Mouse (Mus musculus) urinary bladder, postnatal 36 days (tissue): Measurements from ENCODE around the gene Dscam.

Experiments used
- DNase-seq, 2 experiments: peaks; one replicate each; pipeline ENCODE4 v3.0.0; 2022; ENCODE audit warnings: low spot score in 2 of 2, mixed read lengths in 1 of 2

The Dscam gene

GRCm38 (mm10) chr16:96761225-96761624 lies 409.3 kb downstream of the Dscam start:
- DNase-seq = no peak

GRCm38 (mm10) chr16:96759081-96759603 lies 411.4 kb downstream of the Dscam start:
- DNase-seq = no peak

DNA sequence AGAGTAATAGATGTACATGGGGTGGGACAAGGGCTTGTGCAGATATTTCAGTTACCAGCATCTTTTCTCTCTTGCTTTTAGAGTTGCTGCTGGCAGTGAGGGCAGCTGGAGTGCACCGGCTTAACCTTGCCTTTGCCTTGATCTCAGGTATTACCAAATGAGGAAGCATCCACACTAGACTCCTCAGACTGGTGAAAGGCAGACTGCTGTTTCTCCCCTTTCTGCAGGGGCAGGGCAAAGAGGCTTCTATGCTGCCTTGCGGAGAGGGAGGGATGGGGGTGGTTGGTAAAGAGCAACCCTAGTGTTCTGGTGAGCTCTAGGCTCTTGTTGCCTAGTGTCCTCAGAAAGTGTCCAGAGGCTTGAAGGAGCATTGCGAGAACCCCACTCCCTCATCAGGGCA lies 412.2 kb downstream of the Dscam start:
- DNase-seq = no peak

DNA sequence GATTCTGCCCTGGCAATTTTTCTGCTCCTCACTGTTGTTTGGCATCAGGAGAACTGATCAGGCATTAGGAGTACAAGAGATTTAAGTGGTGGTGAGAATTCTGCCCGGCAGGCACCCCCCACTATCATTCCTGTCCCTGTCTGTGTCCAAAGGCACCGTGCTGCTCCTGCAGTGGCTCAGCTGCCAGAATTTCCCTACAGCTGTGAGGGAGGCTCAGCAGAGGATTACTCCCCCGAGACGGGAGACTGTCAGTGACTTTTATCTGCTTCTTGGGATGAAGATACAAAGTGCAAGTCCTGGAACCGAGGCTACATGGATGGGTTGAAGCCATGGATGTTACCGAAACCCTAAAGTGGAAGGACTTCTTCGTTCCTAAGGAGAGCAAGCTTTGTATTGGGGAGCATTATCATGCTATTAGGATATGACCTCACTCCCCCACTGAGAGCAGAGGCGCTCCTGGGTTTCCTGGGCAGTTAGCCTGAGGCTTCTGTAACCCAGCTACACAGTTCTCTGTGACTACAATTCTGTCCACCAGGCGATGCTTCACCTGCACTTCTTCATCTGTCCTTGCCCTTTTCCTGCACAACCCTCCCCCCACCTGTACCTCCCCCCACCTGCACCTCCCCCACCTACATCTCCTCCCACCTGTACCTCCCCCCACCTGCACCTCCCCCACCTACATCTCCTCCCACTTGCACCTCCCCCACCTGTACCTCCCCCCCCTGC lies 412.8 kb downstream of the Dscam start:
- no peak for DNase-seq

GRCm38 (mm10) chr16:96756994-96757393 lies 413.6 kb downstream of the Dscam start:
- no peak for DNase-seq

- DNase-seq = no peak
Measured at GRCm38 (mm10) chr16:96754971-96755504, 415.5 kb downstream of the Dscam start.

- no peak for DNase-seq
Measured at GRCm38 (mm10) chr16:96754381-96754780, 416.2 kb downstream of the Dscam start.

DNA sequence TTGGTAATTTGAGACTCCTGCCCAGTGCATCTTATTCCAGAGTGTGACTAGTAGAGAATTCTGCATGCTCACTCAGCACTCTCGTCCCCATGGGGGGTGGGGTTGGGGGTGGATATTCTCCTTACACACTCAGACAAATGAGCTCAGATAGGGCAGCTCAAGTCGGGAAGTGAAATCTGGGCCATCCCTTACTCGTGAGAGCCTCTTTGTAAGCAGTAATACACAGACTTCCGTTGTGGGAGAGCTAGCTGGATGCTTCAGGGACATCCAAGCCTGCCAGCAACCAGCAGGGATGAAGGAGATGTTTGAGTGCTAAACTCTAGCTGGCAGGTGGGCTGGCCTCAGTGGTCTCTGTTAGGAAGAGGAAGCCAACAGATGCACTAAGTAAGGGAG lies 416.8 kb downstream of the Dscam start:
- DNase-seq = no peak

DNA sequence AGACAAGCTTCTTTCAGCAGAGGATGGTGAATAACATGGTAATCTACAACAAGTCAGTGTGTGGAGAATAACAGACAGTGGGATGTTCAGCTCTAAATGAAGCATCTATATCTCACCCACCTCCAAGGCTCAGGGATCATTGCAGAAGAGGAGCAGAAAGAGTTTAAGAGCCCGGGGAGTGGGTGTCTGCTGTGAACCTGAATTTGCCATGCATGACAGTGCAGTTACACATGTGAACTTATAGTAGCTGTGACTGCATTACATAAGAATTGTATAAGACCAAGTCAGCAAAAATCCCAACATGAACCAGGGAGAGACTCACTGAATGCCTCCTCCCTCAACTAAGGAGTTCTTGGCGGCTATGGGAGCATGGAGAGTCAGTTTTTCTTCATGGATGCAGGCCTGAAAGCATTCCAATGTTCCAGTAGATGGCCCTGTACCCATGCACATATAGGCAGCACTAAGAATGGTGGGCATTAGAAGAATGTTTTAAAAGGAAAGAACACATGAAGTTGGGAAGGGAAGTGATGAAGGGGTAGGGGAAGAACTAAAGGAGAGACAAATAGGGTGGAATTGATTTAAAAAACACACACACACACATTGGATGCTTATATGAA lies 417.3 kb downstream of the Dscam start:
- DNase-seq = no peak

DNA sequence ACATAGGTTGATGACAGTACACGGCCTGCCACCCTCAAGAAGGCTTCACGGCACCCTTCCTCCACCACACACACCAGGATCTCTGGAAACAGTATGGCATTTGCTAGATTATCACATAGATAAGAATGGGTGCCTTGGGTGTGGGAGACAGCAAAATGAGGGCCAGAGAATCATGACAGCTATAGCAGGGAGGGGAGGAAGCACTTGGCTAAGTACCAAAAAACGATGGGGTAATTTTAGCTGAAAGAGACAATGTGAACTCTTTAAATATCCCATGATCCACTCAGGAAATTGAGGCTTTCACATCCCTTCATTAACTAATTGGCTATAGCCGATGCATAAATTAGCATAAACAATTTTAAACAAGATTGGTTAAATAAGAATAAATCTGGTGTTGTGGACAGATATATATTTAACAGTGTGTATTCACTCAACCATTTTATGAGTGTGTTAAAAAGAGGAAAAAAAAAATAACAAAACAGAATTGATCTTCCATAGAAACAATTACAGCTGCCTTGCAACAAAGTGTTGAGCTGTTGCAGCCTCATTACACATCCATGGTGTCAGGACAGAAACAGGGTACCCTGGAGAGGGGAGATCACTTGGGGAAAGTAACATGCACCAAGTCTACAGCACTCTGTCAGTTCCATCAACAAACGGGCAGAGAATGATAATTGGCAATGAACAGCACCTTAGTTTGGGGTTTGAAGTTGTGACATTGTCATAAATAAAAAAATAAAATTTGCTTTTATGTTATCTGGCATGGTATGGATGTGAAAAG lies 427.9 kb downstream of the Dscam start:
- DNase-seq = no peak

- DNase-seq = no peak
Measured at GRCm38 (mm10) chr16:96741336-96741735, 429.2 kb downstream of the Dscam start.

GRCm38 (mm10) chr16:96740073-96741055 lies 430.2 kb downstream of the Dscam start:
- no peak for DNase-seq

- DNase-seq = no peak
Measured at GRCm38 (mm10) chr16:96736501-96736900, 434.1 kb downstream of the Dscam start.

GRCm38 (mm10) chr16:96730881-96731280 lies 439.7 kb downstream of the Dscam start:
- no peak for DNase-seq

- no peak for DNase-seq
Measured at GRCm38 (mm10) chr16:96727836-96728774, 442.4 kb downstream of the Dscam start.

DNA sequence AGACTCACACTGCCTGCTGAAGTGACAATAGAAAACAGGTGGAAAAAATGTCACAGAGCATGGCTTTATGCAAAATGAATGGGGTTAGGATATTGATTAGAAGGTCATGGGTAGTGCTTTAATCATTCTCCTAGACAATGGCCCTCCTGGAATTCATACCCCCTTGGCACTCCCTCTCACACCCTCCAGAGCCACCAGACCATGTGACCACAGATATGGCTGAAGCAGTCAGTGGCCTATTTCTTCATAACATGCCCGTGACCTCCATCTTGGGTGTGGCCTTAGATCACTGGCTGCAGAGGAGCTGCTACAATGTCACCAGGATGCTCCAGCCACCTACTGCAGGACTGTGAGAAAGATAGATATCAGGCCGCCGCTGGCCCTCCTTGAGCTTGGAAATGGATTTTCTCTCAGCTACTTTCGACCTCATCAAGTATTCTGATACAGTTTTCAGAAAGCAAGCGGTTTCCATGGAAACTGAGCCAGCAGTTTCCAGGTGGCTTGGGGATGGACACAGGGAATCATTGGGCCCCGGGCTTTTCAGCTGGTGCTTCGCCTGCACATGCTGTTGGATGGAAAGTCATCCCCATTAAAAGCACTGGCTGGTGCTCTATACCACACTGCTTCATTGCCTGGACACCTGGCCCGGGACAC lies 445.4 kb downstream of the Dscam start:
- DNase-seq = no peak

DNA sequence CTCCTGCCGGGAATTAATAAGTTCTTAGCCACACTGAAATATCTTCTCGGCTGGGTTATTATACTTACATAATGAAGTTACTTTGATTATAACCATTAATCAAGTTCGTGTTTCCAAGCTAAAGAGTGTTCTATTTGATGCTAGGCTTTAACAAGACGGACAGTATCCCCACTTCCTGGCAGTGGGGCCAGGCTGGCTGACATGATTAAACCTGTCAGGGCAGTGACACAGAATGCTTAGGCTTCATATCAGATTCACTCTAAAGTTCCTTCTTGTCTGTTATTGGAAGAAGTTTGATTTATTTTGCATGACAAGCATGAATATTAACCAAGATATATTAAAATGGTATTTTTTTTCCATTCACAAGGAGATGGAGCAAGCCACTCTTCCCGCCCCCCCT lies 446.0 kb downstream of the Dscam start:
- DNase-seq = no peak

- no peak for DNase-seq
Measured at GRCm38 (mm10) chr16:96724123-96724522, 446.4 kb downstream of the Dscam start.

DNA sequence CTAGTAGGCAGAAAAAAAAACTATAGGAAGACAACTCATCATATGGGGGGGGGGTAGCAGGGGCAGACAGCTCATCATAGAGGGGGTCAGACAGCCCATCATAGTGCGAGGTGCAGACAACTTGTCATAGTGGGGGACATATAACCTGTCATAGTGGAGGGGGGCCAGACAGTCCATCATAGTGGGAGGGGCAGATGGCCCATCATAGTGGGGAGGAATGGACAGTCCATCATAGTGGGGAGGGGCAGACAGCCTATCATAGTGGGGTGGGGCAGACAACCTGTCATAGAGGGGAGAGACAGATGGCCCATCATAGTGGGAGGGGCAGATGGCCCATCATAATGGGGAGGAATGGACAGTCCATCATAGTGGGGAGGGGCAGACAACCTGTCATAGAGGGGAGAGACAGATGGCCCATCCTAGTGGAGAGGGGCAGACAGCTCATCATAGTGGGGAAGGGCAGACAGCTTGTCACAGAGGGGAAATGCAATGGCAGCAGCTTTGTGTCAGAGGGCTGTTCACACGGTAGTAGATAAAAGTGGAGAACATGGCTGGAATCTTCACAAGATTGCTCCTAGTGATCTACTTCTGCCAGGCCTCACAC lies 447.4 kb downstream of the Dscam start:
- DNase-seq = no peak
